Mouse (Mus musculus) kidney, embryonic 15.5 days (tissue): ENCODE results near the gene Rras2. TPM values are rescaled to one million over a fixed set of nuclear protein-coding genes. Genes with fewer than 3 reads are reported as not detected.

ENCODE experiments used
- ATAC-seq: fragments of 200-750 bp; cut with Nextera tagmentation; replicated peaks from 2 replicates; pipeline ENCODE4 v1.8.0; 2017; ENCODE audit warnings: moderate TSS enrichment; ENCODE audit not compliant: low FRiP score
- H3K27ac ChIP-seq: fragments of 300-500 bp; sonication (generic); 2 replicates; pipeline ENCODE4 v1.5.1; 2015; ENCODE audit warnings: mild to moderate bottlenecking, inconsistent platforms
- H3K27me3 ChIP-seq: fragments of 300-500 bp; sonication (generic); 2 replicates; pipeline ENCODE4 v1.6.1; 2015; ENCODE audit warnings: inconsistent platforms
- H3K36me3 ChIP-seq: fragments of 300-500 bp; sonication (generic); 2 replicates; pipeline ENCODE4 v1.6.1; 2015; ENCODE audit warnings: inconsistent platforms
- H3K4me1 ChIP-seq: fragments of 300-500 bp; sonication (generic); 2 replicates; pipeline ENCODE4 v1.6.1; 2015; ENCODE audit warnings: inconsistent platforms
- H3K4me2 ChIP-seq: fragments of 300-500 bp; sonication (generic); 2 replicates; pipeline ENCODE4 v1.6.1; 2015; ENCODE audit warnings: moderate library complexity, mild to moderate bottlenecking, inconsistent platforms
- H3K4me3 ChIP-seq: fragments of 300-500 bp; sonication (generic); replicated peaks from 2 replicates; pipeline ENCODE4 v1.5.1; 2015; ENCODE audit warnings: mild to moderate bottlenecking, inconsistent platforms
- H3K9ac ChIP-seq: fragments of 300-500 bp; sonication (generic); 2 replicates; pipeline ENCODE4 v1.6.1; 2015; ENCODE audit warnings: mild to moderate bottlenecking, inconsistent platforms
- H3K9me3 ChIP-seq: fragments of 300-500 bp; sonication (generic); replicated peaks from 2 replicates; pipeline ENCODE4 v1.6.1; 2016; ENCODE audit warnings: inconsistent platforms
- WGBS: fragments of 180-500 bp; shearing (Covaris S2); methylation state at CpG from one replicate; pipeline ENCODE4 v1.1.7; 2015; ENCODE audit warnings: mixed read lengths; 5-methylcytosine and 5-hydroxymethylcytosine counted together
- polyA plus RNA-seq: library from polyadenylated mRNA; unstranded; fragments of >200 nt; fragmentation: Nextera tagmentation; extraction: Ambion mirVana; gene quantifications from 2 replicates; pipeline ENCODE4 v1.2.1, GENCODE M21; 2015

Gene Rras2
- polyA plus RNA-seq, 1 experiment from 2014 or later = 36.0 TPM

DNA sequence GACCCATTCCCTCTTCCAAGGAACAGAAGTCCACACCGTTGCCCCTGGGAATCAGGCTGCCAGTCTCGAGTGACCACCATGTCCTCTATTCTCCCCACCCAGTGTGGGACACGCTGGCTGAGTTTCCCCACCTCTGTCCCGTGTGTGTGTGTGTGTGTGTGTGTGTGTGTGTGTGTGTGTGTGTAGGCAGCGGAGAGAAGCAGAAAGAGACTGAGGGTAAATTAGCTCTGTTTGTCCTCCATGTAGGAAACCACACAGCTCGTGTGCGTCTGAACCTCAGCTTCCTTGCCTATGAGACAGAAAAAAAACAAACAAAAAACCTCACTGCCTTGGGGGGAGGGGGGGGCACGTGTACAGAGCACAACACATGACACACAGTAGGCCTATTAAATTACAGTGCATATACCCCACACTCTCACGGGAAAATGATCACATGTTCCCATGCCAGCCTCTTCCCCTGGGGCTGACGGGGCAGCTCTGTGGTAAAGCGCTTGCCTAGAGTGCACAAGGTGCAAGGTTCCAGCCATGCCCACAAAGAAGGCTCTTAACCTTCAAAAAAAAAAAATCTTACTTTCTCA is 48.5 kb downstream of the Rras2 start:
- Histone ChIP-seq H3K36me3 (no peaks in the 10 kb centered on the region), H3K27ac (no peak overlapping the region), H3K4me3 (no peak overlapping the region), H3K9ac (no peak overlapping the region), H3K4me1 (peaks cover 55% of the 10 kb centered on the region), H3K27me3 (no peaks in the 10 kb centered on the region), H3K4me2 (no peak overlapping the region), H3K9me3 (no peaks in the 10 kb centered on the region)
- ATAC-seq = no peak
- WGBS = 62% methylated on average over 11 of the region's 11 CpGs

DNA sequence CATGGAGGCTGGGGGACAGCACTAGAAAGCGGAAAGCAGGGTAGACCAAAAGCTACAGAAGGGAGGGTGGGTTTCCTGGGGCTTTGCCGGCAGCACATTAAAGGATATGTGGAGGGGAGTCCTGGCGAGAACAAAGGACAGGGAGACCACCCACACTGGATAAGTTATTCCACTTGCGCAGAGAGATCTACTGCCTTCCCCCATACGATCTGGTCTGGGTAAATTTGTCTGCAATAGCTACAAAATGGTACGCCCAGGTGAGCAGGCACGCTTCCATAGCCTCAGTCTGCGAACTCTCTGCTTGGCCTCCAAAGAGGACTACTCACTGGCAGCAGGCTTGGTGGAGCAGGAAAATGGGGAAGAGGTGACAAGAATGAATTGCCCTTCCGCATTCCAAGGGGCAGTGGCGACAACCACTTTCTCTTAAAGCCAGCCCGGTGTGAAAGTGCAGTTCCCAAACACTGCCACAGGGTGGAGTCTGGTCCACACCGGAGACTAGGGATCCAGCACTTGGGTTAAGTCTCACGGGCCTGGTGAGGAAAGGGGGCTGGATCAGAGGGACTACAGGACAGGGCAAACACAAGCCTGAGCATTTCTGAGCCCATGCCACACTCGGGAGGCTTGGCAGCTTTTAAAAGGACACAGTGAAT is 50.9 kb downstream of the Rras2 start:
- peak; percentile 79 for ATAC-seq
- Histone ChIP-seq H3K4me3 (peak overlapping the region; percentile 32), H3K9me3 (no peaks in the 10 kb centered on the region), H3K4me1 (peaks cover 43% of the 10 kb centered on the region), H3K9ac (no peak overlapping the region), H3K36me3 (no peaks in the 10 kb centered on the region), H3K27me3 (no peaks in the 10 kb centered on the region), H3K4me2 (peak overlapping the region; percentile 61), H3K27ac (peak overlapping the region; percentile 75)
- 3% methylated on average over 14 of the region's 14 CpGs for WGBS

DNA sequence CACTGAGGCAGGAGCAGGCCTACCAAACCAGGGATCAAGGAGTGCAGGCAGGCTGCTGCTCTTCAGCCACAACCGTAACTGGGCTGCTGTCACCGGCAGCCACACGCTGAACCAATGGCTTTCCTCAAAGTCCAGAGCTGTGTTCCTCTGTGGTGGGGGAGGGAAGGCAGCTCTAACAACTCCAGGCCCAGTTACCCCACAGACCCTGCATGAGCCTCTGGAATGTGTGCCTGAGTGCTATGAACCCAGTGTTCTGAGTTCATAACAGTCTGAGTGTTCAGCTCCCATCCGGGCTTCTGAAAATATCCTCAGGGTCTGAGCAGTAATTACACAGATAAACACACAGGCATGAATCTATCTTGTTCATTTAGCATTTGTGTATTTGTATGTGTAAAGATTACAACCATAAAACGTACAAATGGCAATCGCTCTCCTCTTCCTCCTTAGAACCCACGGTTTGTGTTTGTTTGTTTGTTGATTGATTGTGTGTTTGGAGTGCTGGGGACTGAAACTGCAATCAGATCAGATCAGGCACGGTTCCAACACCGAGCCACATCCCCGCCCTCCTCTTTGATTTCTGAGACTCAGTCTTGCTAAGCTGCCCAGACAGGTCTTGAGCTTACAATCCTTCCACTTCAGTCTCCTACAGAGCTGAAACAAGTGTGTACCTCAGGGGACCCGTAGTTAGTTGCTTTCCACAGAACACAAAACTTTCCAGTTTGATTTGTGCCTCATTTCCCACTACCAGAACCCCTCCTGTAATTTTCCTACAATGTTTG is 52.0 kb downstream of the Rras2 start:
- 36% methylated on average over 11 of the region's 11 CpGs for WGBS
- peak; percentile 40; the same call in 1 of the 2 replicates for ATAC-seq
- H3K36me3 ChIP-seq = no peaks in the 10 kb centered on the region
- H3K9me3 ChIP-seq = no peaks in the 10 kb centered on the region
- peaks cover 34% of the 10 kb centered on the region for H3K4me1 ChIP-seq
- no peak overlapping the region for H3K4me2 ChIP-seq
- H3K27me3 ChIP-seq = no peaks in the 10 kb centered on the region
- H3K4me3 ChIP-seq = no peak overlapping the region
- H3K9ac ChIP-seq = no peak overlapping the region
- H3K27ac ChIP-seq = peak overlapping the region; percentile 75

DNA sequence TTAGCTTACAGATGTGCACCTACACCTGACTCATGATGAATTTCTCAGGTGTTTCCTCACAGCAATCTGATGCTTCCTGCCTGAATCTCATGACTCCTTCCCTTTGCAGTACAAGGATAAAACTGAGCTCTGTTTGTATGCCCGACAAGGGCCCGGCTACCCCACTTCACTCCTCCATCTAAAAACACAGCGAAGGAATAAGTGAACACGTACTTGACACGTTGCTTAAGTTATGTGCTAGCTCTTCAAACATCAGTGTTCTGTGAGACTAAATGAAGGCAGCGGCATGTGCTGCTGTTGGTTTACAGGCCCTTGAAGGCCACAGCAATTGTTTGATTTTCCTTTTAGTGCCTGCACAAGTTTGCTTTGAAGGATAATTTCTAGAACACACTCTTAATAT is 53.6 kb downstream of the Rras2 start:
- ATAC-seq = no peak

DNA sequence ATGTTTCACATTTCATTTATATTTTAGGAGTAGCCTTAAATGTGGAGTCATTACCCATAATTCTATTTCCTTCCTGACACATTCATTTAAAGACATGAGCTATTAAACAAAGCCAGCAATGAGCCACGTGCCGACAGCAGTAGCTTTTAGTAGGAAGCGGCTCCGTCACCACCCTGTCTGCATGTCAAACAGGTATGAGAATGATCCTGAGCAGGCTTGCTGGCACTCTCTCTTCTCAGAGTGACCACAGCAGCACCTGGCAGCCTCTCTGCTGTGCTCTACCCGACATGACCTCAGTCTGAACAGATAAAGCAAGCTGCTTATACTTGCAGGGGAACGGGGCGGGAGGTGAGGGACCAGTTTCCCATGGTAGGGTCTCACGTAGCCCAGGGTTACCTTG is 54.0 kb downstream of the Rras2 start:
- Histone ChIP-seq H3K4me1 (peaks cover 29% of the 10 kb centered on the region), H3K4me2 (no peak overlapping the region), H3K4me3 (no peak overlapping the region), H3K9me3 (no peaks in the 10 kb centered on the region), H3K27ac (no peak overlapping the region), H3K36me3 (no peaks in the 10 kb centered on the region), H3K27me3 (no peaks in the 10 kb centered on the region), H3K9ac (no peak overlapping the region)
- WGBS = 65% methylated on average over 8 of the region's 8 CpGs
- no peak for ATAC-seq

More for the DNA sequence above, 53.6 kb downstream of the Rras2 start:
- Histone ChIP-seq H3K9ac (no peak overlapping the region), H3K9me3 (no peaks in the 10 kb centered on the region), H3K27me3 (no peaks in the 10 kb centered on the region), H3K4me1 (peaks cover 32% of the 10 kb centered on the region), H3K4me2 (no peak overlapping the region), H3K4me3 (no peak overlapping the region), H3K27ac (no peak overlapping the region), H3K36me3 (no peaks in the 10 kb centered on the region)
- WGBS = 77% methylated on average over 6 of the region's 6 CpGs

DNA sequence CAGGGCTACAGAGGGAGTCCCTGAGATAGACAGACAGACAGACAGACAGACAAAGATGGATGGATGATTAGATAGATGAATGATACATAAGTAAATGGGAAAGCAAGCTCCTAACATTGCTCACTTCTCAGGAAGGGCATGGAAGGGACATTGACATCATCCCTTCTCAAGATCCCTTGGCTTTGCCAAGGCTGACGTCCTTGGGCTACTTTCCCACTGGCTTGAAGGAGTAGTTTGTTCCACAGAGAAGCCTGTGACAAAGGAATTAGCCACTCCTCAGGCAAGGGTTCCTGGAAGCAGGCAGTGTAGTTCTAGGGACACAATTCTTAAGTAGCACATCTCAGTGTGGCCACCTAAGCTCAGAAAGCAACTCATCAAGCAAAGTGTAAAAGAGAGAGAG is 55.1 kb downstream of the Rras2 start:
- H3K4me2 ChIP-seq = no peak overlapping the region
- H3K4me1 ChIP-seq = peaks cover 25% of the 10 kb centered on the region
- 81% methylated on average over 1 of the region's 1 CpGs for WGBS

DNA sequence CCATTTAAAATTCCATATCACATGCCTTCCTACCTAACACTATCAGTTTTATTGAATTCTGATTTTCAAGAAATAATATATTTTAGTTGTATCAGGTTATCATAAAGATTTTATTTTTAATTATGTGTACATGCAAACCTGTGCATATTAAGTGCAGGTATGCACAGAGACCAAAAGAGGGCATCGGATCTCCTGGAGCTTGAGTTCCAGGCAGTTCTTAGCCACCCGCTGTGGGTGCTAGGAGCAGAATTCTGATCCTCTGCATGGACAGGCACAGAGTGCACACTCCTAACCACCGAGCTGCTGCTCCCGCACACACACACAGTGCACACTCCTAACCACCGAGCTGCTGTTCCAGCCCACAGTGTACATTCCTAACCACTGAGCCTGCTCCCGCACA is 57.1 kb downstream of the Rras2 start:
- Histone ChIP-seq H3K36me3 (peaks cover 17% of the 10 kb centered on the region; the same call in 1 of the 2 replicates), H3K27me3 (no peaks in the 10 kb centered on the region), H3K4me2 (no peak overlapping the region), H3K9me3 (no peaks in the 10 kb centered on the region), H3K4me1 (peaks cover 9% of the 10 kb centered on the region), H3K27ac (no peak overlapping the region), H3K9ac (no peak overlapping the region), H3K4me3 (no peak overlapping the region)
- WGBS = 90% methylated on average over 6 of the region's 6 CpGs
- no peak for ATAC-seq

More for the DNA sequence above, 55.1 kb downstream of the Rras2 start:
- H3K4me3 ChIP-seq = no peak overlapping the region
- no peak overlapping the region for H3K27ac ChIP-seq
- no peaks in the 10 kb centered on the region for H3K9me3 ChIP-seq
- H3K9ac ChIP-seq = no peak overlapping the region
- H3K27me3 ChIP-seq = no peaks in the 10 kb centered on the region
- 0 out of 2 replicates have a peak, but pooled peaks cover 2% of the 10 kb centered on the region for H3K36me3 ChIP-seq
- no peak for ATAC-seq

DNA sequence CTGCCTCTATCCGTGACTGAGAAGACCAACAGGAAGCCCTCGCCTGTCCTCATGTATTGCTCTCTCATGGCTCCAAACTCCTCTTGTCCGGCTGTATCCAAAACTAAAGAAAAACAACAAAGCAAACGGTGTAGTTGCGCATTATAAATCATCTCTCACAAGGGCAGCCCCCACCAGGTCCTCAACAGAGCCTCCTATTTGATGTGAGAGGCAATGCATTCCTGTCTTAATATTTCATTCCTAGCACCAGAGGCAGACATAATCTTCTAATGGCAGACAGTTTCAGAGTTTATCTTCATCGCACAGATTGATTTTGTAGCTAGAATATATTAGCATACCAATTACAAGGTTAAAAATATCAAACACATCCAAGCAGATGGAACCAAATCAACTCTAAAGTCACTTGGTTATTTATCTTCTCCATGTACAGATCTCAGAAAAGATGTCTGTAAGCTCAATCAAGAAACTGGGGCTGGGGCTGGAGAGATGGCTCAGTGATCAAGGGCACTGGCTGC is 58.6 kb downstream of the Rras2 start:
- Histone ChIP-seq H3K9me3 (no peaks in the 10 kb centered on the region), H3K4me3 (no peak overlapping the region), H3K27ac (no peak overlapping the region), H3K9ac (no peak overlapping the region), H3K36me3 (peaks cover 21% of the 10 kb centered on the region; the same call in 1 of the 2 replicates), H3K27me3 (no peaks in the 10 kb centered on the region), H3K4me1 (peaks cover 3% of the 10 kb centered on the region; the same call in 1 of the 2 replicates), H3K4me2 (no peak overlapping the region)
- no peak for ATAC-seq
- WGBS = 67% methylated on average over 6 of the region's 6 CpGs

DNA sequence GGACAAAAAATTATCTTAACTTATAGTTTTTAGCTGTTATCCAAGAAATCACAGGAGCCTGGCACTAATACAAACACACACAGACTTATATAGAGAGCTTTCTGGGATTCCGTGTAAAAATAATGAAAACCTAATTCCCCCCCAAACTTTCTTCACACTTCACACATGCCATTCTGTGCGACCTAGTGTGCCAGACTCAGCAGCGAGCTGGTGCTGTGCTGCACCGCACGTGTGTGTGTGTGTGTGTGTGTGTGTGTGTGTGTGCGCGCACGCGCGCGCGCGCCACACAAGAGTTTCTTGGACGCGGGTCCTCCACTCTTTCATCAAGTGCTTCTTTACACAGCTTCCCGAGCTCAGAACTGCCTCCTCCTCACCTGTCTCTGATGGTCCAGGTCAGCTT is 59.4 kb downstream of the Rras2 start:
- Histone ChIP-seq H3K4me1 (no peaks in the 10 kb centered on the region), H3K9me3 (no peaks in the 10 kb centered on the region), H3K9ac (no peak overlapping the region), H3K4me2 (no peak overlapping the region), H3K27ac (no peak overlapping the region), H3K36me3 (peaks cover 21% of the 10 kb centered on the region; the same call in 1 of the 2 replicates), H3K4me3 (no peak overlapping the region), H3K27me3 (no peaks in the 10 kb centered on the region)
- WGBS = 92% methylated on average over 16 of the region's 16 CpGs
- no peak for ATAC-seq

DNA sequence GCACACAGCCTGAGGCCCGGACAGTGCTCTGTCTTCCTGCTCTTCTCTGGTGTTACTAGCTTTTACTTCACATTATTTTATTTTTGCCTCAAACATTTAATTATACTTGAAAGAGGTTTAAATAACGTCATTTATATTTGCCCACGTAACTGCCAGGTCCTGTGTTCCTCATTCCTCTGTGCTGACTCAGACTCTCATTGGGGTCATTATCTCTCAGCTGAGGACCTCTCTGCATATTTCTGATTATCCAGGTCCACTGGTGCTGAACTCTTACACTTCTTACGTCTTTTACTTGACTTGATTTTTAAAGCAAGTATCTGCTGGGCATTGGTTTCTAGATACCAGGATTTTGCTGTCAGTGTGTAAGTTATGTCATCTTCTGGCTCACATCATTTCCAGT is 63.9 kb downstream of the Rras2 start:
- H3K9ac ChIP-seq = no peak overlapping the region
- H3K9me3 ChIP-seq = no peaks in the 10 kb centered on the region
- WGBS = 81% methylated on average over 4 of the region's 4 CpGs
- H3K36me3 ChIP-seq = peaks cover 34% of the 10 kb centered on the region
- no peak overlapping the region for H3K4me3 ChIP-seq
- ATAC-seq = no peak
- H3K4me2 ChIP-seq = no peak overlapping the region
- H3K27ac ChIP-seq = no peak overlapping the region
- no peaks in the 10 kb centered on the region for H3K27me3 ChIP-seq
- H3K4me1 ChIP-seq = no peaks in the 10 kb centered on the region

DNA sequence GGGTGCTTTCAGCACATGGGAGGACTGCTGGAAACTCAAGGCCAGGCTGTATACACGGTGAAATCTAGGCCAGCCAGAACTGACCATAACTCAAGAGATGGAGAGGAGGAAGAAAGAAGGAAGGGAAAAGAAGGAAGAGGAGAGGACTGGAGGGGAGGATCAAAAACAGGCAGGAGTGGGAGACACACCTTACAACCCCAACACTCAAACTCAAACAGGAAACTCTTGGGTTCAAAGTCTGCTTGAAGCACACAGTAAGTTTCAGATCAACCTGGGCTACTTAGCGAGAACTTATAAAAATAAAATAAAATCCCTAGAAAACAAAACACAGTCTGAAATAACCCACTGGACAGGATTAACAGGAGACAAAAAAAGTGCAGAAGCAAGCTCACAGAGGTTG is 71.8 kb downstream of the Rras2 start:
- ATAC-seq = no peak
- Histone ChIP-seq H3K9me3 (no peaks in the 10 kb centered on the region), H3K27me3 (no peaks in the 10 kb centered on the region), H3K9ac (no peak overlapping the region), H3K4me2 (no peak overlapping the region), H3K4me3 (no peak overlapping the region), H3K4me1 (peaks cover 8% of the 10 kb centered on the region; the same call in 1 of the 2 replicates), H3K36me3 (peaks cover 38% of the 10 kb centered on the region), H3K27ac (no peak overlapping the region)
- WGBS = 59% methylated on average over 2 of the region's 2 CpGs

DNA sequence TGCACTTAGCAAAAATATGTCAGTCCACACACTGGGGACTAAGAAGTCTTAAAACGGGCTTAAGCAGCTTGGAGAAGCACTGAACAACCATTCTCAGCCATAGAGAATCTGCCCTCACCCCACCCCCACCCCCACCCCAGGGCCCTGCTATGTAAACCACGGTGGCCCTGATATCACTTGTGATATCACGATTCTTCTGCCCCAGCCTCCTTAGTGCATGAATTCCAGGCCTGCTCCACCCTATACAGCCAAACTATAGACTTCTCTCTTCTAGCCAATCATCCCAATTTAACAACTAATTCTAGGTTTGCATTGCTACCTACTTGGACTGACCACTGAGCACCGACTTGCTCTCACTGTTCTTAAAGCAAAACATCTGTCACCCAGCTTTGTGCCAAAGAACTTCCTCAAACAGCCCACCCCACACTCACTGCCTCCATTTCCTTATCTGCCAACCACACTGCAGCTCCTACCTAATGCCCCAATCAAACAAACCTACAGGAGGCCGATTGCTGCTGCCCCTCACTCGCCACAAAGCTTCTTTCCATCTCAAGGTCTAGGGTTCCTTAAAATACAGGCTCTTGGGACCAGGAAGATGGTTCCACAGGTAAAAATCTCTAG is 73.5 kb downstream of the Rras2 start:
- Histone ChIP-seq H3K27ac (no peak overlapping the region), H3K4me1 (peaks cover 8% of the 10 kb centered on the region; the same call in 1 of the 2 replicates), H3K36me3 (peaks cover 43% of the 10 kb centered on the region), H3K27me3 (no peaks in the 10 kb centered on the region), H3K4me3 (no peak overlapping the region), H3K9me3 (no peaks in the 10 kb centered on the region), H3K9ac (no peak overlapping the region), H3K4me2 (no peak overlapping the region)
- no peak for ATAC-seq
- 71% methylated on average over 6 of the region's 6 CpGs for WGBS
